Mouse (Mus musculus) cortical plate, adult 2 months (tissue): ENCODE measurements around the gene Upk3bl. TPM values are rescaled to one million over a fixed set of nuclear protein-coding genes. Genes with fewer than 3 reads are reported as not detected.

Experiments used
- H3K27ac ChIP-seq: fragments of 200-500 bp; 2 replicates; pipeline ENCODE4 v1.5.1; 2012; ENCODE audit warnings: low read length, control low read depth, inconsistent platforms; ENCODE audit not compliant: insufficient read depth
- H3K4me1 ChIP-seq: fragments of 200-500 bp; 2 replicates; pipeline ENCODE4 v1.6.1; 2011; ENCODE audit warnings: low read length; ENCODE audit not compliant: control insufficient read depth, insufficient read depth
- H3K4me3 ChIP-seq: fragments of 200-500 bp; 2 replicates; pipeline ENCODE4 v1.5.1; 2011; ENCODE audit warnings: mild to moderate bottlenecking, low read length, control low read depth; ENCODE audit not compliant: insufficient read depth
- CTCF ChIP-seq: fragments of 200-500 bp; IDR thresholded peaks from 2 replicates; pipeline ENCODE4 v1.5.1; 2011; ENCODE audit warnings: mild to moderate bottlenecking, control low read depth, low read length; ENCODE audit not compliant: insufficient read depth; ENCODE audit errors: extremely low read depth
- POLR2A ChIP-seq: fragments of 200-500 bp; IDR thresholded peaks from 2 replicates; pipeline ENCODE4 v1.6.1; 2011; ENCODE audit warnings: mild to moderate bottlenecking, low read length, control low read depth; ENCODE audit not compliant: insufficient read depth; ENCODE audit errors: extremely low read depth
- polyA plus RNA-seq: library from polyadenylated mRNA; depleted of rRNA; stranded (reverse); fragments of >200 nt; gene quantifications from 2 replicates; pipeline ENCODE4 v1.2.3, GENCODE M21; 2012

Gene Upk3bl
- polyA plus RNA-seq, 1 experiment, result 0.61 TPM

DNA sequence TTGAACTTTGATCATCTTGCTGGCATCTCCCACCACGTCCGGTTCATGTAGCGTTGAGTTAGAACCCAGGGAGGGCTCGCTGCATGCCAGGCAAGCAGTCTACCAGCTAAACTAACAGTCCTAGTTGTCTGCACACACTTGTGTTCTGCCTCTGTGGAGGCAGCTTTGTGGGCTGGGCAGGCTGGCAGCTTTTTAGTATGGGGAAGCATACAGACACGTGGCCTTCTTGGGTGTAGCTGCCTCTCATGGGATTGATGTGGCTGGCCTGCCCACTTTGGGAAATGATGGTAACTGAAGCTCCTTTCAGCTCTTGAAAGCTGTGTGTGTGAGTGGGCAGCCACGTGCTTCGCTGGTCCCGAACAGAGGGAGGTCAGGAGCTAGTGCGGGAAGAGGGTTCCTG lies 27.4 kb upstream of the Upk3bl start:
- H3K4me1 ChIP-seq, result no peaks in the 10 kb centered on the region
- H3K4me3 ChIP-seq, result no peak overlapping the region
- H3K27ac ChIP-seq, result no peak overlapping the region
- TF ChIP-seq CTCF (no peak), POLR2A (no peak)

DNA sequence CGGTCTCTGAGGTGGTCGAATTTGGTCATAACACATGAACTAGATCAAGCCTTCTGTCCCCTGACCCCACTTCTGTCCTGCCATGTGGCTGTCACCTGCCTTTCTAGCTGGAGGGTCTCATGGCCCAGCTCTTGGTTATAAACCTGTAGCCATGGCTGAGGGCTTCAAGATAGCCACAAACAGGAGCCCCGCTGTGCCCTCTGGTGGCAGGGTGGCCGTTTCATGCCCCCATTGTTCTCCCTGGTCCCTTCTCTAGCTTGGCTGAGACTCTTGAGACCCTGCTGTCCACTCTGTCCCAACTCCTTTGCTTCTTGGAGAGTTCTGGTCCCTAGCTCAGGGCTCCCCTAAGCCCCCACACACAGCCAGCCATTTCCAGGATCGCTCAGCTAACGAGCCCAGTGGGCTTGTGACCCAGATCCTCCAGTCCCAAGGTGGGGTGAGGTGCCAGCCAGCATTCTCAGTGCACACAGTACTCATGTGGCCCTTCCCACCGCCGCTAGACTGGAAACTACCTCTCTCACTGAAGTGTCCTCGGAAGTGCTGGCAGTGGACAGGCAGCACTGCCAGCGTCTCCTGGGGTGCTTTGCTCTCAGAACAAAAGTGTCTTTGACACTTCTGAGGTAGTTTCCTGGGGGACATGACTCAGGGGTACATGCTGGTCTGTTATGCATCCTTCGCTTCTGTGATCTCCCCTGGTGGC lies 26.5 kb upstream of the Upk3bl start:
- TF ChIP-seq CTCF (0 out of 2 replicates have a peak, but pooled peaks have one; percentile 3), POLR2A (no peak)
- H3K4me1 ChIP-seq, result no peaks in the 10 kb centered on the region
- no peak overlapping the region for H3K27ac ChIP-seq
- no peak overlapping the region for H3K4me3 ChIP-seq

DNA sequence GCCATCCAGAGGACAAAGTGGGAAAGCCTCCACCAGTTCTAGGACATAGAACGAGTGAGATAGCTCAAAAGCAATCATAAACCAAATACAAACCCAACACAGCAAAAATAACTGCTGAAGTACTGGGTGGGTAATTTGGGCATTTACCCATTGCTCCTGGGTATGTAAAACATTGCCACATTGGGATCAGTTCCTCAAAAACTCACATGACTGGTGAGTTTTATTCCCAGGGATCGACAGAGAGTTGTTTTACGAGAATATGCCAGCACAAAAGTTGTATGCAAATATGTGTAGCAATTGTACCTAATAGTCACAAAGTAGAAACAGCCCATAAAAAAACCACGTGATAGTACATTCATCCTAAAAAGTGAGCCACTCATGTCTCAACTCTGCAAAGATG lies 19.4 kb upstream of the Upk3bl start:
- TF ChIP-seq CTCF (no peak), POLR2A (no peak)
- Histone ChIP-seq H3K4me3 (no peak overlapping the region), H3K4me1 (no peaks in the 10 kb centered on the region), H3K27ac (no peak overlapping the region)

DNA sequence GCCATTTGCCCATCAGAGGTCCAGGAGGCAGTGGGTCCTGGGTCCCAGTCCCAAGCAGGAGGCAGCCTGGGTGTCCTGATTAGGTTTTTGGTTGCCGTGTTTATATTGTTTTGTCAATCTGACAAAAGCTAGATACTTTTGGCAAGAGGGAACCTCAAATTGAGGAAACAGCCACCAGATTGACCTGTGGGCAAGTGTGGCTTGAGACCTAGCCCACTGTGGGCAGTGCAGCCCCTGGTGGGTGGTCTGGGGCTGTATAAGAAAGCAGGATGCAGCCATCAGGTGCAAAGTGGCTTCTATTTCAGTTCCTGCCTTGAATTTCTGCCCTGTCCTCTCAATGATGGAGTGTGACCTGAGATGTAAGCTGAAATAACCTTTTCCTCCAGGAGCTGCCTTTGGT lies 19.0 kb upstream of the Upk3bl start:
- Histone ChIP-seq H3K4me1 (no peaks in the 10 kb centered on the region), H3K4me3 (no peak overlapping the region), H3K27ac (no peak overlapping the region)
- no peak for TF ChIP-seq CTCF
- no peak for TF ChIP-seq POLR2A

DNA sequence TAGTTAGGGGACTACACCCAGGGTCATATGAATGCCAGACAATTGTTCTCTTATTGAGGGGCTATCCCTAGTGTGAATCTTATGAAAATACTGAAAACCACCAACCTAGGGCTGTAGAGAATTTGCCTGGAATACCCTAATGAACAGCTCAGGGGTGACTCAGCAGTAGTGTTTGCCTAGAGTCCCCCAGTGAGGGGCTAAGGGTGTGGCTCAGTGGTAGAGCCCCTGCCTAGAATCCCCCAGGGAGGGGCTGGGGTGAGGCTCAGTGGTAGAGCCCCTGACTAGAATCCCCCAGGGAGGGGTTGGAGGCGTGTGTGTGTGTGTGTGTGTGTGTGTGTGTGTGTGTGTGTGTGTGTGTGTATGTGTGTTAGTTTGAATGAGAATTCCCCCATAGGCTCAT lies 17.6 kb upstream of the Upk3bl start:
- no peaks in the 10 kb centered on the region for H3K4me1 ChIP-seq
- H3K27ac ChIP-seq, result no peak overlapping the region
- TF ChIP-seq POLR2A (no peak), CTCF (no peak)
- no peak overlapping the region for H3K4me3 ChIP-seq

DNA sequence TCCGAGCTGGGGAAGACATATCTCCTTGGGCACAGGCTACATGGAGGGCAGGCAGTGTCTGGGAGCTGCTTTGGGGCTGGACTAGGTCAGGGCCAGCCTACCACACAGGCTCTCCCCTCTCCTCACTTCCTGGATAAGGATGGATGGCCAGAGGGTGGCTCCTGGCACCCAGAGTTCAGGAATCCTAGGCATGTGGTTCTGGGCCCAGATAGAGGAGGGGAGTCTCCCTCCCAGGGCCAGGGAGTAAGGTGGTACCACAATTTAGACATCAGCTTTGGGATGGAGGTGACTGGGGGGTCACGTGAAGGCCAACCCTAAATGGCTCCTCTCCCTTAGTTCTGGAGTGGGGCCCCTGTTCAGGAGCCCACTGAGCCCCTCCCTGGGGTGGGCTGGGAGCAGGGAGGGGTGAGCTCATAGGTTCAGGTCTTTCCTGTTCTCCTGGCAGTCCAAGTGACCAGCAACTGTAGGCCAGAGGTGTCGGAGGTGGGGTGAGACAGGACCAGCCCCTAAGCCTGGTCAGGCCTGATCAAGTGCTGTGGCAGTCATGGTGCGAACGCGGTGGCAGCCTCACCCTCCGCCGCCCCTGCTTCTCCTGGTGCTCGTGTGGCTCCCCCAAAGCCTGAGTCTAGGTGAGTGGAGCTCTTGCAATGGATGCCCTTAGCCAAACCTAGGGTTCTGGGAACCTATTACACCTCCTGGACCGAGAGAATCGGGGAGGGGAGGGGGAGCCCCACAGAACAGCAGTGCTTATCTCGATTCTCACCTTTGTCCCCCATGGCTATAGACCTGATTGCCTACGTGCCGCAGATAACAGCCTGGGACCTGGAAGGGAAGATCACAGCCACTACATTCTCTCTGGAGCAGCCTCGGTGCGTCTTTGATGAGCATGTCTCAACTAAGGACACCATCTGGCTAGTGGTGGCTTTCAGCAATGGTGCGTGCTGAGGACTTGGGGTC lies 15.8 kb upstream of the Upk3bl start, which contains the start of gene Upk3b:
TSS of gene Upk3b (plus strand) at position 239 of the 957 bp plus-strand sequence.
- no peak within 1 kb of the TSS for H3K27ac ChIP-seq
- H3K4me1 ChIP-seq, result no peaks in the 10 kb centered on the region
- TF ChIP-seq CTCF, result no peak
- no peak for TF ChIP-seq POLR2A
- no peak within 1 kb of the TSS for H3K4me3 ChIP-seq

DNA sequence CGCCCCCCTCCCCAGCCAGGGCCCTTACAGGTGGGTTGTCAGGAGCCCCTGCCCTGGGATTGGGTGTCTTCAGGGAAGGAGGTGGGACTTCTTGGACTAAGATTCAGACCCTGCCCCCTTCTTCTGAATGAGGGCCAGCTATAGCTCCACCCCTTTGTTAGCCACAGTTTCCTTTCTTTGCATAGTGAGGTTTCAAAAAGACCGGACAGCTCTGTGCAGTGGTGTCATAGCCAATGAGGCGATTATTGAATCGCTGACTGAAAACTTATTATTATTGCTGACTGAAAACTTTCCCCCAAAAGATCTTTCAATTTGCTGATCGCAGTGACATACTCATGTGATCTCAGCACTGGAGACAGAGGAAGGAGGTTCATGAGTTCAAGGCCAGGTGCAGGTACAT lies 14.1 kb upstream of the Upk3bl start:
- no peak overlapping the region for H3K27ac ChIP-seq
- TF ChIP-seq POLR2A (no peak), CTCF (no peak)

DNA sequence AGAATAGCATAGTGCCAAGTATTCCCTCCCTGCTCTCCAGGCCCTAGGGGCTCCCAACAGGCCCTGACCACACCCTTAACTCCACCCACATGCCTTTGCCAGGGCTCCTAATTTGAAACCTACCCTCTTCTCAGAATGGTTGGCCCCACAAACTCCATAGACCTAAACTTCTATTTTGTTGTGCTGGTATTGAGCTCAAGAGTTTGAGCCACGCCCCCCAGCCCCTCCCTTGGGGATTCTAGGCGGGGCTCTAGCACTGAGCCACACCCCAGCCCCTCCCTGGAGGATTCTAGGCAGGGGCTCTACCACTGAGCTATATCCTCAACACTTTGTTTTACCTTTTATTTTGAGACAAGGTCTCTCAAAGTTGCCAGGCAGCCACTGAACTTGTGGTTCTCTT lies 13.0 kb upstream of the Upk3bl start:
- no peak overlapping the region for H3K27ac ChIP-seq
- TF ChIP-seq POLR2A, result no peak
- TF ChIP-seq CTCF, result no peak
- no peak overlapping the region for H3K4me3 ChIP-seq
- H3K4me1 ChIP-seq, result no peaks in the 10 kb centered on the region

More for the DNA sequence above, 14.1 kb upstream of the Upk3bl start:
- no peak overlapping the region for H3K4me3 ChIP-seq
- H3K4me1 ChIP-seq, result no peaks in the 10 kb centered on the region

DNA sequence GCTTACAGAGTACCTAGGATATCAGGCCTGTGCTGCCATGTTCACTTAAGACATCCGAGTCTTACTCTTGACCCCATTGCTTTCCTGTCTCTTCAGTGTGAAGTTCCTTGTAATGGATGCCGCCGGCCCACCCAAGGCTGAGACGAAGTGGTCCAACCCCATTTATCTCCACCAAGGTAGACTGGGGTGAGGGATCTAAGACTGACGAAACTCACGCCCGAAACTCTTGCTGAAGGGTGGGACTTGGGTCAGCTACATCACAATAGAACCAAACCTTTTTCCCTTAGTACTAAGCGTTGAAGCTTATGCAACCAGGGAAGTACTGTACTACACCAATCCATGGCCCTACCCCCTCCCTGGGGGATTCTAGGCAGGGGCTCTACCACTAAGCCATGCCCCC lies 12.6 kb upstream of the Upk3bl start:
- Histone ChIP-seq H3K4me1 (no peaks in the 10 kb centered on the region), H3K4me3 (no peak overlapping the region), H3K27ac (no peak overlapping the region)
- TF ChIP-seq POLR2A (no peak), CTCF (no peak)
